9 mouse cellular contexts compared by ENCODE assay signal in the genomic region with DNA sequence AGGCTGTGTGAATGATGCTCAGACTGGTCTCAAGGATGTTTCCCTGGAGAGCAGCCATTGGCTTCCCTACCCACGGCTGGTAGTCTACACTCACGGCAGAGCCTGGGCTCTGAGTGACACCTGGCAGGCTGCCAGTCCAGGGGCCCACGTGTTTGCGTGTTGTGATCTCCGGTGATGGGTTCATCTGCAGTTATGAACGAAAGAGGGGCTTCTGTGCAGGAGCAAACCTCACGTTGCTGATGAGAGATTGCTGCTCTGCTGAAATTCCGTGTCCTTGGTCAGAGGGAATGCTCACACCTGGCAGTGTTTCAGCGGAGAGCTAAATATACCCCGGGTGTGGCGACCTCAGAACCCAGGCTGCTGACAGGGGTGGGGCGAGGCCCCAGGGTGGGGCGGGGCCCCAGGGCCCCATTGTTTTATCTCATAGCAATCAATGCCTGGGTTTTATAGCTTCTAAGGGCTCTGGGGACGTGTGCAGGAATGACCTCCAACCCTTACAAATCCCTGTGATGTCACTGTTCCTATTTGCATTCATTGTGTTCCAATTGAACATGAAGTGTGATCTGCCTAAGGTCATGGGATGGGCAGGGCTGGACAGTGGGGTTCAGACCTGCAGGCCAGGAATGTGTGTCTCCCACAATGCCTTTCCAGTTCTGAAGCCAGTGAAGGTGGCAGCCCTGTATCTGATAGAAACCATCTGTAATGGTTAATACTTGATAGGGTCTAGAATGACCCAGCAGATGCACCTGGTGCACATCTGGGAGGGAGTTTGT. TPM values are rescaled to one million over a fixed set of nuclear protein-coding genes. Genes with fewer than 3 reads are reported as not detected.
DNase-seq lines count a peak whose midpoint lies in the region; TF ChIP-seq lines count a peak whose summit lies in the region.
"Had no signal": no experiment of that assay in that cellular context is flagged by ENCODE, and none has a peak within 500 bp of the region (broad histone marks: within the 10 kb centered on the region; RNA-seq: fewer than 3 reads in every experiment).

No protein-coding gene starts in this region.

- no peak for TF ChIP-seq CTCF in cerebellum, adult 2 months (IDR thresholded peaks at IDR 0.05; ENCODE audit: borderline replicate concordance, insufficient read depth, low read depth, low read length)

- TF ChIP-seq POLR2A in cerebellum, adult 2 months (IDR thresholded peaks at IDR 0.05; ENCODE audit: borderline replicate concordance, insufficient read depth, low read length), result no peak

- intact Hi-C loops in heart, postnatal 10 days (cut with DNase I), result no loop called here

- H3K27me3 ChIP-seq in cerebellum, adult 2 months (ENCODE audit: control insufficient read depth, insufficient read depth, low read length), result no peaks in the 10 kb centered on the region

- no peak overlapping the region for H3K4me3 ChIP-seq in cerebellum, adult 2 months (replicated peaks; ENCODE audit: insufficient read depth, low read depth, low read length)
- H3K4me3 ChIP-seq: embryonic facial prominence, embryonic 10.5 days had no signal

- H3K27ac ChIP-seq in cerebellum, adult 2 months (ENCODE audit: insufficient read depth, low read length), result no peak overlapping the region
- H3K27ac ChIP-seq: embryonic facial prominence, embryonic 10.5 days; macrophage had no signal

- WGBS in cerebellum, adult 2 months, result 29% methylated on average over 14 of the region's 14 CpGs

- H3K4me1 ChIP-seq in cerebellum, adult 2 months (ENCODE audit: control insufficient read depth, insufficient read depth, low read length), result peaks cover 18% of the 10 kb centered on the region

- peak; percentile 48 for DNase-seq in right cerebral cortex, postnatal 14 days
- DNase-seq in right cerebral cortex, adult 2 months (ENCODE audit: low spot score in 2 of 2), result no peak
- DNase-seq in adrenal gland, postnatal 36 days, result peak; percentile 81 to 85
- DNase-seq in heart, postnatal 10 days, result peak; percentile 77 to 80
- DNase-seq in thymus, postnatal 36 days, result peak; percentile 17 to 44
- DNase-seq in adipocyte (ENCODE audit: low spot score), result no peak
- no peak for DNase-seq in cerebellum, adult 2 months

RNA-seq across cellular contexts. Expression of a gene that starts 13.4 kb away (rescaled TPM):
- total RNA-seq in adrenal gland, postnatal 36 days (2021), result 1 to 10 TPM; 6.2 to 8.5 TPM
- total RNA-seq in heart, postnatal 10 days (2021), result 10 to 100 TPM in 1 of 2 experiments, 1 to 10 TPM in 1; 9.9 to 12.6 TPM
- 89.2 and 99.9 TPM in 2 replicates for polyA plus RNA-seq in cerebellum, adult 2 months (2012; rRNA removed)

RNA-seq across cellular contexts. Expression of a gene that starts 31.3 kb away (rescaled TPM):
- total RNA-seq in adrenal gland, postnatal 36 days (2021), result 10 to 100 TPM; 16.8 to 24.0 TPM
- total RNA-seq in heart, postnatal 10 days (2021), result 10 to 100 TPM; 14.7 to 17.4 TPM
- polyA plus RNA-seq in cerebellum, adult 2 months (2012; rRNA removed), result 1.2 and 1.7 TPM in 2 replicates

Comparison
In these comparisons a context has a peak if more than half of its experiments do, and no peak if none do; other contexts are left out.
1. DNase-seq: peak in right cerebral cortex, postnatal 14 days (single experiment), adrenal gland, postnatal 36 days (2 of 2), heart, postnatal 10 days (2 of 2) and thymus, postnatal 36 days (2 of 2); none in right cerebral cortex, adult 2 months (0 of 2), adipocyte (single experiment) and cerebellum, adult 2 months (0 of 2).